Mouse (Mus musculus) G1E (cell line): ENCODE measurements around the gene Focad. TPM values are rescaled to one million over a fixed set of nuclear protein-coding genes. Genes with fewer than 3 reads are reported as not detected.

Experiments used
- ATAC-seq: 2 replicates; pipeline ENCODE4 v1.8.0; 2016; ENCODE audit warnings: mild to moderate bottlenecking; ENCODE audit not compliant: insufficient number of reproducible peaks, poor library complexity, low FRiP score, severe bottlenecking; ENCODE audit errors: extremely low read depth
- DNase-seq: peaks from one replicate; pipeline ENCODE4 v3.0.0; 2012; ENCODE audit warnings: low spot score
- H3K27me3 ChIP-seq: 2 replicates; pipeline ENCODE4 v1.6.1; 2012; ENCODE audit warnings: mild to moderate bottlenecking, low read length, inconsistent platforms; ENCODE audit not compliant: insufficient read depth
- H3K36me3 ChIP-seq: replicated peaks from 2 replicates; pipeline ENCODE3; 2012; ENCODE audit warnings: mild to moderate bottlenecking, inconsistent platforms
- H3K4me1 ChIP-seq: 2 replicates; pipeline ENCODE4 v1.6.1; 2012; ENCODE audit warnings: low read depth, low read length, inconsistent platforms, mixed read lengths; ENCODE audit not compliant: insufficient read depth
- H3K4me3 ChIP-seq: 2 replicates; pipeline ENCODE4 v1.5.1; 2012; ENCODE audit warnings: low read depth, mild to moderate bottlenecking, inconsistent platforms, low read length, moderate library complexity, mixed read lengths
- H3K9me3 ChIP-seq: replicated peaks from 2 replicates; pipeline ENCODE4 v1.6.1; 2012; ENCODE audit warnings: inconsistent platforms
- CTCF ChIP-seq: IDR thresholded peaks from 2 replicates; pipeline ENCODE4 v1.5.1; 2012; ENCODE audit warnings: low read depth, low read length, inconsistent platforms, mixed read lengths
- GATA1 ChIP-seq: IDR thresholded peaks from 2 replicates; pipeline ENCODE4 v1.6.1; 2012; ENCODE audit warnings: borderline replicate concordance, low read length, inconsistent platforms, mixed read lengths
- GATA2 ChIP-seq: IDR thresholded peaks from 2 replicates; pipeline ENCODE4 v1.6.1; 2012; ENCODE audit warnings: low read depth, low read length, inconsistent platforms, borderline replicate concordance
- POLR2AphosphoS5 ChIP-seq: IDR thresholded peaks from 2 replicates; pipeline ENCODE4 v1.6.1; 2012; ENCODE audit warnings: low read depth, low read length, inconsistent platforms; ENCODE audit not compliant: insufficient replicate concordance
- TAL1 ChIP-seq: conservative IDR thresholded peaks from 2 replicates; pipeline ENCODE4 v1.6.1; 2012; ENCODE audit warnings: low read depth, low read length, inconsistent platforms, mixed read lengths
- polyA plus RNA-seq: library from polyadenylated mRNA; stranded (reverse); fragments of >175 nt; gene quantifications from 2 replicates; pipeline ENCODE4 v1.2.3, GENCODE M21; 2012
- total RNA-seq, 2 experiments: library from RNA; stranded (forward) in 1 of 2; stranded (reverse) in 1 of 2; fragments of 200-1000 nt in 1 of 2; fragments of >200 nt in 1 of 2; fragmentation: Nextera tagmentation in 1 of 2; gene quantifications; 2 replicates each; pipeline ENCODE4 v1.2.3; 2014 to 2017

The Focad gene
- total and polyA plus RNA-seq, 3 experiments = 5.2 to 31.6 (median 21.6) TPM

DNA sequence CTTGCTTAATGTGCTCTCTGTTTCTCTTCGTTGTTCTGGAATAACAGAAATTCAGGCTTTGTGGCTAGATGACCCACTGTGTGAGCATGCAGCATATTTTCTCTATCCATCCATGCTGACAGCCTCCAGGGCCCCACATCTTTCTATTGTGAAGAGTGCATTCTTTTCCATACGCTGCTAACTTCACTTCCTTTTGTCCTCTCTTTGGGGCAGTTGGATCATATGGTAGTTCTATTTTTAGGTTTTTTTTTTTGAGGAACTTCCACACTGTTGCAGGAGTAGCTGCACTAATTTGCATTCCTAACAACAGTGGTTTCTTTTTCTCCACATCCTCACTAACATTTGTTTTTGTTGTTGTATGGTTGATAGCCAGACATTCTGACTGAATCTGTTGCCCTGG, 320.6 kb downstream of the Focad start:
- no peaks in the 10 kb centered on the region for H3K27me3 ChIP-seq
- no peaks in the 10 kb centered on the region for H3K9me3 ChIP-seq
- peaks cover 6% of the 10 kb centered on the region for H3K36me3 ChIP-seq
- ATAC-seq (no peak), DNase-seq (no peak)
- H3K4me1 ChIP-seq = no peaks in the 10 kb centered on the region
- TF ChIP-seq TAL1 (no peak), GATA1 (no peak), GATA2 (no peak)
- H3K4me3 ChIP-seq = no peak overlapping the region

DNA sequence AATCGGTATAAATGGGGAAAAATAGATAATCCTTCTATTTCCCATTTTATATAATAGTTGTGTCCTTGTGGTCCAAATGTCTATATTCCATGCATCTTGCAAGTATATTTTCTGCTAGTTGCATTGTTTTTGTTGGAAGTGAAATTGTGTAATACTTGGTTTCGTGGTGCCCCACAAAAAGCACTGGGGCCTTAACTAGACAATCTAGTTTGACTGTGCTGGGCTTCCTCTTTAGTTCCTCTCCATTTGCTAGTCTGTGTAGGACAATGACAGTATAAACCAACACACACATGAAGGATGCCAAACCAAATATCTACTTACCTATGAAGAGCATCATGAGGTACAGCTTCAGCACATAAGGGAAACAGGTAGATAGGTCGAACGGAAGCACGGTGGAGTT, 324.9 kb downstream of the Focad start:
- ATAC-seq (no peak), DNase-seq (no peak)
- no peaks in the 10 kb centered on the region for H3K27me3 ChIP-seq
- no peak for TF ChIP-seq CTCF
- TF ChIP-seq GATA1 = no peak
- no peak for TF ChIP-seq POLR2AphosphoS5
- no peak for TF ChIP-seq GATA2
- no peak for TF ChIP-seq TAL1
- no peaks in the 10 kb centered on the region for H3K36me3 ChIP-seq
- no peaks in the 10 kb centered on the region for H3K9me3 ChIP-seq
- no peak overlapping the region for H3K4me3 ChIP-seq
- H3K4me1 ChIP-seq = no peaks in the 10 kb centered on the region

DNA sequence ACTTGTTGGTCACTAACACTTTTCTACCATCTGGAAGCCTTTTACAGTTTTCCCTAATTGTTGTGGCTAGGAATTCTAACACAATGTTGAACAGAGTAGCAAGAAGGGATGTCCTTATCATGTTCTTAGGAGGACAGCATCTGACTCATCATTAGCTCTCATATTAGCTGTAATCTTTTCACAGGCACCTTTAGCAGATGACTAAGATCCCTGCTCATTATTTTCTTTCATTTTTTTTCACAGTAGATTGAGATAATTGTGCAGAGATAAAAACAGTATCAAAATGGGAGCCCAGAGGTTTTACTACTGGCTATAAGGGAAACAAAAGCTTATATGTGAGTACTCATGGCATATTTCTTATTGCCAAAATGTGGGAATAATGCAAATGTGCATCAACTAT, 330.1 kb downstream of the Focad start:
- ATAC-seq = no peak

DNA sequence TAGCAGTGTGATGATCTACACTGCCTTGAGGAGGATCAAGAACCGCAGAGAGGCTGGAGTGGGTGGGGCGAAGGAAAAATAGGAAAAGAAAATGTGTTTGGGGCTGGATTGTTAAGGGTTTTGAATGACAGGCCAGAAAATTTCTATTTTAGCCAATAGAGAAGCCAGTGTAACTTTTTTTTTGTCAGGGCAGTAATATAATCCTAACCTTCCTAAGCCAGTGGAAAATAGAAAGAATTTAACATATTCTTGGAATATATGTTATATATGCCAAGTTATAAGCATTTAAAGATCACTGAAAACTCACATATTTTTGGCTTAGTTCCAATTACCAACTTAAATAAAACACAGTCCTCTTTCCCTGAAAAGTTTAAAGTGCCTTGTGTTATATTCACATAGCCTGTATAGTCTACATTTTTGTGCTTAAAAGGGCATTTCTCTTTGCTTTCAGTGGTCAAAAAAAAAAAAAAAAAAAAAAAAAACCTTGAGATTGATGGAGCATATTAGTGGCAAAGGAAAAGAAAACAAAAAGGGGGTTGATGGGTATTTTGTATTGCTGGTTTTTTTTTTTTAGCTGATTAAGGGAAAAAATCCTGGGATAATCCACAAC, 333.3 kb downstream of the Focad start:
- no peaks in the 10 kb centered on the region for H3K36me3 ChIP-seq

More for the DNA sequence above, 330.1 kb downstream of the Focad start:
- Histone ChIP-seq H3K4me3 (no peak overlapping the region), H3K4me1 (no peaks in the 10 kb centered on the region), H3K36me3 (no peaks in the 10 kb centered on the region), H3K27me3 (no peaks in the 10 kb centered on the region), H3K9me3 (no peaks in the 10 kb centered on the region)
- TF ChIP-seq GATA1 (no peak), GATA2 (no peak), TAL1 (no peak), CTCF (no peak), POLR2AphosphoS5 (no peak)
- DNase-seq = no peak

DNA sequence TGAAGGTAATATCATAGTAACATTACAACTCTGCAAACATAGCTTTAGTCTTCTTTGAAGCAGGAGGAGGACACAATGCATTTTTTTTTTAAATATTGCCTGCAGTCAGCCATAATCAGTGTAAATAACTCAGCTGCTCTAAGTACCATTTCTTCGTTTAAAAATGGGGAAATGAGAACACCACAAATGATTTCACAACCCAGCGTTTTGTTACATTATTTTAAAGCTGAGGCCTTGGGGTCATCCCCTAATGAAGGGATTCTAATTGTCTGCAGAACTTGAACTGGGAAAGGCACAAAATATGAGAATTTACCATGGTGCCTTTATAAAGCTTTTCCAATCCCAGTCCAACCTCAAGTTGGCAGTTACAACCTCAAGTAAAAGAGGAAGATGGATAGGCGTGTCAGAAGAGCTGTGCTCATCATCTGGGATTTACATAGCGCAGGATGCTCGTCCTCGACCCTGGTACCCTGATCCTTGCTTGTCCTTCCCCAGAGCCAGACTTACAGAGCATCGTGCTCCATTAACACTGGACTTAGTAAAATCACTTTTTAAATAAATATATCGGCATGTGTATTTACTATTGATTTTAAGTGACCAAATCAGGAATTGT, 338.1 kb downstream of the Focad start:
- Histone ChIP-seq H3K36me3 (no peaks in the 10 kb centered on the region), H3K9me3 (no peaks in the 10 kb centered on the region), H3K27me3 (peaks cover 3% of the 10 kb centered on the region), H3K4me1 (no peaks in the 10 kb centered on the region), H3K4me3 (no peak overlapping the region)
- DNase-seq (no peak), ATAC-seq (no peak)
- no peak for TF ChIP-seq GATA1
- no peak for TF ChIP-seq CTCF
- TF ChIP-seq POLR2AphosphoS5 = no peak
- TF ChIP-seq GATA2 = no peak
- TF ChIP-seq TAL1 = no peak

More for the DNA sequence above, 333.3 kb downstream of the Focad start:
- TF ChIP-seq TAL1 (no peak), CTCF (no peak), GATA2 (no peak), GATA1 (no peak), POLR2AphosphoS5 (no peak)
- peaks cover 3% of the 10 kb centered on the region for H3K27me3 ChIP-seq
- no peaks in the 10 kb centered on the region for H3K4me1 ChIP-seq
- H3K9me3 ChIP-seq = no peaks in the 10 kb centered on the region
- ATAC-seq (no peak), DNase-seq (no peak)
- H3K4me3 ChIP-seq = no peak overlapping the region

DNA sequence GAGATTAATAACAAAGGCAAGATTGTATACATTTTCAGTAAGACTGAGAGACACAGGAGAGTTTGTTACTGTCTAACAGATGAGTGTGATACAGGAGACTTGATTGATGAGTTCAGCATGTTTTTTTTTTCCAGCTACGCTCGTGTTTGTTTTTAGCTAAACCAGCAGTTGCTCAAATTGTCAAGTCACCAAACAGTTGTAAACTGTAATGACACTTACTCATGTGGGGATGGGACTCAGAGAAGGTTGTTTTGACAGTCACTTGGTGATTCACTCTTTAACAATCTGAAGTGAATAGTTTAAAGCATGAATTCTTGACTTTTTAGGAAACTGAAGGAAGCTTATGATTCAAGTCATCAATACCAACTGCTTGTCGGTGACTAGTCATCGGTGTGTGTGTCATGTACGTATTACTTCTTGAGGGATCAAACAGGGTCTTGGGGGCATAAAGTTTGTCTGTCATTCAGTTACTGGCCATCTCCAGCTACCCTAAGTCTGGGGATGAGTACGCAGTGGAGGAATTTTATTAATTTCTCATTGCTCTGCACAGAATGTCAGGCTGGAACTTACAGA, 342.2 kb downstream of the Focad start:
- TF ChIP-seq GATA1 = no peak
- Histone ChIP-seq H3K4me3 (no peak overlapping the region), H3K36me3 (no peaks in the 10 kb centered on the region), H3K9me3 (no peaks in the 10 kb centered on the region), H3K4me1 (0 out of 2 replicates have a peak, but pooled peaks cover 2% of the 10 kb centered on the region), H3K27me3 (peaks cover 2% of the 10 kb centered on the region; the same call in 1 of the 2 replicates)
- DNase-seq (no peak), ATAC-seq (no peak)
